Mouse (Mus musculus): ENCODE measurements at regions not wholly inside any gene's neighbourhood (a gene's known extent, or its start where the extent isn't known, plus 50 kb on each side); places are given as distances from the start of the nearest gene placed in this dataset.
A peak's percentile ranks its signal among the peaks of the same experiment; 100 is the strongest.

DNA sequence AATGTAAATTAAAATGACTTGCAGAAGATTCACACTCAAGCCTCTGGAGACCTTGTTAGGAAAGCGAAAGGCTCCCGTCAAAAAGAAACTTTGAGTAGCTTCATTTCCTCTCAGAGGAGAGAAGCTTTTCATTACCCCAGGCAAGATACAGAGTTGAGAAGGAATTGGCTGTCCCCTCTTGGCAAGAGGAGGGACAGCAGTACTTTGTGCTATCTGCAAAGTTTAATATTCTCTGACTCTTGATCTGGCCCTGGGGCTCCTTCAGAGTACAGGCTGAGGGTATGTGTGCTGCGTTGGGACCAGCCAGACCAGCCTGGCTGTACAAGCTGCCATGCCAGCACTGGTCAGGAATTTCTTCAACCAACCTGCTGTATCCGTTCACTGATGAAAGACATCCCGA is 525.4 kb downstream of the Amy2a5 start:
- intact Hi-C loops (cut with DNase I), result no loop called here
- DNase-seq (ENCODE audit: low spot score in 2 of 2), result no peak

DNA sequence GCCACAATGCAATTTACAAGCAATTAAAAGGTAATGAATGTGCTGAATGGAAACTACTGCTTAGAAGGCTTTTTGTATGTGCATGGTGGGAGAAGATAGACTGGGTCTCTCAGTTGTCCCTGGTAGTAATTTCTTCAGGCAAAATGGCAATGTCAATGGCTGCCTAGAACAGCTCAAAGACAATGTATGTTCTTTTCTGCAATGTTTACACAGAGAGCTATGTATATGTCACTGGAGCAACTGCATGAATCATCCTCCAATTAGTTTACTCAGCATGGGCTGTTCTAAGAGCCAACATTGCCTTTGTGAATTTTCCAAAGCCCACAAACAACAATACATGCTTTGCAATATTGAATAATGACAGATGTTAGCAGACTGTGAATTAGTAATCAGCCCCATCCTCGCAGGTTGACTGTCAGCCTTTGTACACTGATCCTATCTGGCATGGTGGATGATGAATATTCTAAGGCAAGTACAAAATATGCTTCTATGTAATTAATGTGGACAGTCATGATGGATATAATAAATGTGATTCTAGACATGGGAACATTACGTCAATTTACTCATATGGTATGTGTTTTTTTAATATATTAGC is 559.0 kb downstream of the Amy2a5 start:
- no peak for DNase-seq (ENCODE audit: low spot score in 2 of 2)
- intact Hi-C loops (cut with DNase I), result no loop called here

DNA sequence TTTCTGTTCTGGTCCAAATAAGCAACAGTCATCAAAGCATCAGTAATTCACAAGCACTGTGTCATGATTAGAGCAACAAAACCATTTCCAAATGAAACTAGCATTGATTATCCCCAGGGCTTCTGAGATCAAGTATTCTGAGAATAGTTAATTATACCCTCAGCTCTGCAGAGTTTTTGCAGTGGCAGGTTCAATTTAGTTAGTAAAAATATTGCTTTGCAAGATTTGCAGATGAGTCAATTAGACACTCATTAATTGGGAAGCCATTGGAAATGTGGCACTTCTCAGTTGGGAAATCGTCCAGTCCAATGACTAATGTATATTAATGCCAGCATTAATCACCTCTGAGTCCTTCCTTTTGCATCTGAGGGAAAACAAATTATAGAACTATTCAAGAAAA is 570.5 kb downstream of the Amy2a5 start:
- intact Hi-C loops (cut with DNase I), result no loop called here

DNA sequence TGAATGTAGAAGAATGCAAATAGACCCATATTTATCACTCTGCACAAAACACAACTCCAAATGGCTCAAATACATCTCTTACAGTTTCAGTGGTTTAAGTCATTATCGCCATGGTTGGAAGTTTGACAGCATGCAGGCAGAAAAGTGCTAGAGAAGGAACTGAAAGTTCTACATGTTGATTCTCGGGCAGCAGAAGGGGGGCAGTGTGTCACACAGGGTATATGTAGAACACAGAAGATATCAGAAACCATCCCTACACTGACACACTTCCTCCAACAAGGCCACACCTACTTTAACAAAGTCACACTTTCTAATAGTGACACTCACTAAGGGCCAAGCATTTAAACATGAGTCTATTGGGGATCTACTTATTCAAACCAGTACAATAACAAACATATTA is 620.1 kb downstream of the Amy2a5 start:
- intact Hi-C loops (cut with DNase I), result no loop called here
- no peak for DNase-seq (ENCODE audit: low spot score in 2 of 2)

More for the DNA sequence above, 570.5 kb downstream of the Amy2a5 start:
- DNase-seq (ENCODE audit: low spot score in 2 of 2), result no peak

DNA sequence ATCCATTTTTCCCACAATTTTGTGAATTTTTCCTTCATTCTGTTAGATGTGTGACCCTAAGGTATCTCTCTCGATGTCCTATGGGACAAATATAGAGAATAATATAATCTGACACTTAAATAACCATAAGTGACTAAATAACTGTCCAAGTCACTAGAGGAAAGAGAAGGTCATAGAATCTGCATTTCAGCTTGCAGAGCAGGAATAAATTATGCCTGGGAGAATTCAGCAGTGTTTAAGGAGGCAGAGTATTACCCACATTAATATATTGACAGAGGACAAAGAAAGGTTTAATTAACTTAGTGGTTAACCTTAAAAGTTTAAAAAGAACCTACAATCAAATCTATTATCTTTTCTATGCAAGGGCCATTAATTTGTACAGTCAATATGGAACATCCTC is 655.2 kb downstream of the Amy2a5 start:
- intact Hi-C loops (cut with DNase I), result no loop called here

DNA sequence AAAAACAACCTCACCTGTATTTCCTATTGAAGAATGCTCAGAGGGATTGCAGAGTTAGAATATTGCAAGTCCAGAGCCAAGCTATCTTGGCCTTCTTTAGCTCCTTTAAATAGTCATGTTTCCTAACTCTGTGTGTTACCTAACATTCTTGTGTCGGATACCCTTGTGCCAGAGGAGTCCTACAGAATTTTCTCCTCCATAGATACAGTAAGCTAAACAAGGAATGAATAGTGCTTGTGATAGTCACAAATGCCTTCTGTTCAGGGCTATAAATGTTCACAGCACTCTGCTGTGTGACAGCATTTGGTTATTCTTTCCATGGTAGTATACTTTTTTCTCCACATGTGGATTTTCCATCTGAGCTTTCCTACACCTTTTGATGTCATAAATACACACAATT is 676.3 kb downstream of the Amy2a5 start:
- DNase-seq (ENCODE audit: low spot score in 2 of 2), result peak in 1 of 2 experiments; percentile 1
- intact Hi-C loops (cut with DNase I), result no loop called here

More for the DNA sequence above, 655.2 kb downstream of the Amy2a5 start:
- no peak for DNase-seq (ENCODE audit: low spot score in 2 of 2)
